Comparison of ENCODE assay signal across 8 mouse cellular contexts in the genomic region with DNA sequence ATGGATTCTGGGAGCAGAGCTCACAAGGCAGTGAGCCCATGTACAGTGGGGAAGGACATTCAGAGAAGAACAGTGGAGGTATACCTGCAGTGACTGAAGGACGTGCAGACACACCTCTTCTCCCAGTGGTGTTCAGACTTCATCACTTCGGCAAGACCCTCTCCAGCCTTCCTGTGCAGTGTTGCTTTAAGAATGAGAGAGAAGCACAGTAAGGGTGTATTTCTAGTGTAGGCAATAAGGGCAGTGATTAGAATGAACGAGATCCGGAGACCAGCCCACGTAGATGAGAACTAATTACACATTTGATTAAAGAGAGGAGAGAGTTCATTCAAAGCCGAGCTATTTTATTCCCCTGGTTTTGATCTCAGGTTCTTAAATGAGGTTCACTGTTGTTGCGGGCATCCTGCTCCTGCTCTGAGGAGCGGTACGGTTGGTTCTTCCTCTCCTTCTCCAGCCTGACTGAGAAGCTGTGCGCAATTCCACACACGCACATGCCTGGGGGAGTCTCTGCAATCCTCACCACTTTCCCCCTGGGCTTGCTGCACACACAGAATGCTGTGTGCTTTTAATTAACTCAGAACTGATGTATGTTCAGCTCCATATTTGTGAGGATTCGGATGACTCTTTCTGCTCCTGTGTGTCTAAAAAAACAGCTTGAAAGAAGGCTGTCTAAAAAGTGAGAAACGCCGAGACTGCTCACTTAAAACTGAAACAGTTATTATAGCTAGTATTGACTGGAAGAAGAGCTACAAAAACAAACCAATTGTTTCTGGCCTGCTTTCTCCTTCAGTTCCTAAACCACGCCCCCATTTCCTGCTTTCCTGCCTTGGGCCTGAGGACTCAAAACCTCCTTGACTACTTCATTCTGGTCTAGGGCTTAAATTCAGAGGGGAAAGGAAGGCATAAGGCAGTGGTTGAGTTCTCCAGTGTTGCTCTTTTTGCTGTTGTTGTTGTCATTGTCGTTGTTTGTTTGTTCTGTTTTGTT.
DNase-seq lines count a peak whose midpoint lies in the region; ATAC-seq and TF ChIP-seq lines count a peak whose summit lies in the region.

No protein-coding gene starts in this region.

- H3K9ac ChIP-seq in hindbrain, embryonic 11.5 days (ENCODE audit: low read depth, low read length): no peak overlapping the region
- no peak overlapping the region for H3K9ac ChIP-seq in lung, postnatal 0 days (replicated peaks; ENCODE audit: low read depth)

- H3K27ac ChIP-seq in brown adipose tissue, adult 24 weeks (replicated peaks; ENCODE audit: low read depth, low read length): peak overlapping the region; percentile 91
- H3K27ac ChIP-seq in hindbrain, embryonic 11.5 days (ENCODE audit: low read depth, low read length): no peak overlapping the region
- H3K27ac ChIP-seq in lung, postnatal 0 days (ENCODE audit: low read length): no peak overlapping the region

- intact Hi-C loops in heart, postnatal 25 days (cut with DNase I): no loop called here

- H3K27me3 ChIP-seq in hindbrain, embryonic 11.5 days (ENCODE audit: control insufficient read depth, insufficient read depth, low read length): no peaks in the 10 kb centered on the region
- no peaks in the 10 kb centered on the region for H3K27me3 ChIP-seq in lung, postnatal 0 days (replicated peaks; ENCODE audit: insufficient read depth, low read length)

- DNase-seq in heart, adult 11 months: peak; percentile 94
- DNase-seq in heart, postnatal 25 days (ENCODE audit: low spot score): no peak
- peak; percentile 11 for DNase-seq in hindbrain, embryonic 11.5 days (ENCODE audit: low spot score)
- peak; percentile 49 for DNase-seq in lung, postnatal 0 days (ENCODE audit: low spot score)
- no peak for DNase-seq in natural killer cell, adult 2 months (ENCODE audit: low spot score in 2 of 2)
- DNase-seq in adrenal gland, postnatal 10 days: no peak
- DNase-seq in layer of hippocampus, postnatal 25 days (ENCODE audit: extremely low spot score in 1 of 2, low spot score in 1 of 2): no peak

- no peaks in the 10 kb centered on the region for H3K9me3 ChIP-seq in hindbrain, embryonic 11.5 days (ENCODE audit: control insufficient read depth, low read length)
- no peaks in the 10 kb centered on the region for H3K9me3 ChIP-seq in lung, postnatal 0 days (ENCODE audit: low read length)

- no peak overlapping the region for H3K4me2 ChIP-seq in hindbrain, embryonic 11.5 days (replicated peaks; ENCODE audit: low read depth, low read length)
- H3K4me2 ChIP-seq in lung, postnatal 0 days (replicated peaks; ENCODE audit: low read depth, low read length): no peak overlapping the region

- no peaks in the 10 kb centered on the region for H3K4me1 ChIP-seq in brown adipose tissue, adult 24 weeks (ENCODE audit: control insufficient read depth, insufficient read depth, insufficient read length, low read length)
- no peaks in the 10 kb centered on the region for H3K4me1 ChIP-seq in hindbrain, embryonic 11.5 days (replicated peaks; ENCODE audit: control insufficient read depth, insufficient read depth, low read length)
- H3K4me1 ChIP-seq in lung, postnatal 0 days (ENCODE audit: insufficient read depth, low read depth, low read length): no peaks in the 10 kb centered on the region

- no peaks in the 10 kb centered on the region for H3K36me3 ChIP-seq in hindbrain, embryonic 11.5 days (ENCODE audit: control insufficient read depth, insufficient read depth, low read length)
- no peaks in the 10 kb centered on the region for H3K36me3 ChIP-seq in lung, postnatal 0 days (ENCODE audit: insufficient read depth, low read length)

- no peak for TF ChIP-seq CTCF in lung, postnatal 0 days (IDR thresholded peaks at IDR 0.05)

- ATAC-seq in hindbrain, embryonic 11.5 days (ENCODE audit: low FRiP score): no peak
- no peak for ATAC-seq in lung, postnatal 0 days

- TF ChIP-seq EP300 in lung, postnatal 0 days (IDR thresholded peaks at IDR 0.05): no peak

- WGBS in hindbrain, embryonic 11.5 days: 73% methylated on average over 16 of the region's 16 CpGs
- 59% methylated on average over 16 of the region's 16 CpGs for WGBS in lung, postnatal 0 days

- peak overlapping the region; percentile 46 for H3K4me3 ChIP-seq in brown adipose tissue, adult 24 weeks (ENCODE audit: insufficient read depth, low read depth, low read length)
- no peak overlapping the region for H3K4me3 ChIP-seq in hindbrain, embryonic 11.5 days (ENCODE audit: low read depth, low read length)
- H3K4me3 ChIP-seq in lung, postnatal 0 days (ENCODE audit: low read depth, low read length): no peak overlapping the region

Comparison
In these comparisons a context has a peak if more than half of its experiments do, and no peak if none do; other contexts are left out.
1. DNase-seq: peak in heart, adult 11 months (single experiment), hindbrain, embryonic 11.5 days (single experiment) and lung, postnatal 0 days (single experiment); none in heart, postnatal 25 days (single experiment), natural killer cell, adult 2 months (0 of 2), adrenal gland, postnatal 10 days (single experiment) and layer of hippocampus, postnatal 25 days (0 of 2).